Mouse (Mus musculus) natural killer cell, adult 2 months (primary cell): ENCODE results near the gene Bzw1.

Experiments used
- DNase-seq, 2 experiments: peaks; one replicate each; pipeline ENCODE4 v3.0.0; 2022; ENCODE audit warnings: low spot score in 2 of 2

The Bzw1 gene

DNA sequence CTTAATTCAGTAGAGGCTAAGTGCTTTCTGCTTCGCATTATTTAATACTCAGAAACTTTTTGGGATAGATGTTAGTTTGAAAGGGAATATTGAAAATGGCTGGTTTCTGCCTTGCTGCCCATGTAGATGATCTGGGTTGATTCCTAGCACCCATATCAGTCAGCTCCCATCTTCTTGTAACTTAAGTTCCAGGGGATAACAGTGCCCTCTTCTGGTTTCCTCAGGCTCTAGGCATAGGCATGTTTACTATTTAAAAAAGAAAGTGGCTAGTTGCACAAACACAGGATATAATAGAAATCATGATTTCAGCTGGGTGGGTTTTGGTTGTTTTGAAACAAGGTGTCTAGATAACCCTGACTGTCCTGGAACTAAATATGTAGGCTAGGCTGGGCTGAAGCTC is 3.5 kb downstream of the Bzw1 start:
- DNase-seq = no peak

DNA sequence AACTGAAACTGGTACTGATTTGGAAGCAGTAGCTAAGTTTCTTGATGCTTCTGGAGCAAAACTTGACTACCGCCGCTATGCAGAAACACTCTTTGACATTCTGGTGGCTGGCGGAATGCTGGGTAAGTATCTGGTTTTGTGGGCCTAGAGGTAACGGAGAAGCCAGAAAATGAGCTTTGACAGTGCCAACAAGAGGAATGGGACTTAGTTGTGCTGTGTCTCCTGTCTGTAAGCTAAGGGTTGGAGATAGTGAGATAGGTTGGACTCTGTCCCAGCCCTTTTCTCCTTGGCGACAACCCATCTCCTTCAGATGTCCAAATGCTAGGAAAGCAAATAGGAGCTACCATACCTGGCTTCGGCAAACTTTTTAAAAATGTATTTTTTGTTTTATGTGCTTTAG is 5.0 kb downstream of the Bzw1 start:
- DNase-seq = no peak

DNA sequence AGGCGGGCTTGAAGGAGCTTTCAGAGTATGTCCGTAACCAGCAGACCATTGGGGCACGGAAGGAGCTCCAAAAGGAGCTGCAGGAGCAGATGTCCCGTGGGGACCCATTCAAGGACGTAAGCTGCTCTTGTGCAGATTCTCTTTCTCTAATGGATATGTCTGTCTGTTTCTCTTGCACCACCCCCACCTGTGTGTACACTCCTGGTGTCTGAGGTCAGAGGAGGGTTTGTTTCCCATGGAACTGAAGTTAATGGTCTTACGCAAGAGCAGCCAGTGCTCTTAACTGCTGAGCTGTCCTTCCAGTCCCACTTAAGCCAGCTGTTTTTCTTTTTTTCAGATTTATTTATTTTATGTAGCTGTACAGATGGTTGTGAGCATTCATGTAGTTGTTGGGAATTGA is 8.7 kb downstream of the Bzw1 start:
- DNase-seq = no peak

DNA sequence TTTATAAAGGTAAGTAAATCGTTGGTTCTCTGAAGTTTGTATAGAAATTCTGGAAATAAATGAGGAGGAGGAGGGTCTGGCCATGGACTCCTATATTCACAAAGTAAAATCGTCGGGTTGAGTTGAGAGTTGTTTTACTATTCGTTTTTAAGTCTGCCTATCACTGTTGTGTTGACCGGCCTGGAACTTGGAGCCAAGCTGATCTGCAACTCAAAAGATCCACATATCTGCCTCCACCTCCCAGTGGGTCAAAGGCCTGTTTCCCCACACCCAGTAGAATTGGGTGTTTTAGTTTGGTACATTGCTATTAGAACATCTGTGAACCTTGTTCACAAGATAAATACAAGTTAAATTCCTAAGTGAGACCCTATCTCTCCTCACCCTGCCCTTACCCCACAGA is 11.0 kb downstream of the Bzw1 start:
- no peak for DNase-seq

DNA sequence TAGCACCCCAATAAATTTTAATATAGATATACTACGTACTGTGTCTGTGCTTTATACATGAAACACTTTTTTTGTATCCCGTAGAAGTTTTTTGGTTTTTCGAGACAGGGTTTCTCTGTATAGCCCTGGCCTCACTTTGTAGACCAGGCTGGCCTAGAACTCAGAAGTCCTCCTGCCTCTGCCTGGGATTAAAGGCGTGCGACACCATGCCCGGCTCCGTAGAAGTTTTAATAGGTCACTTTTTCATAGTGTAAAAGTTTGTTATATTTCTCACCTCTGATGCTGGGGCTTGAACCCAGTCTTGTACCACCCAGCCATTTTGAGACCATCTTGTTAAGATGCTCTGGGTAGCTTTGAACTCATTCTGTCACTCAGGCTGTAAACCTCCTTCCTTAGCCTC is 14.6 kb downstream of the Bzw1 start:
- no peak for DNase-seq

DNA sequence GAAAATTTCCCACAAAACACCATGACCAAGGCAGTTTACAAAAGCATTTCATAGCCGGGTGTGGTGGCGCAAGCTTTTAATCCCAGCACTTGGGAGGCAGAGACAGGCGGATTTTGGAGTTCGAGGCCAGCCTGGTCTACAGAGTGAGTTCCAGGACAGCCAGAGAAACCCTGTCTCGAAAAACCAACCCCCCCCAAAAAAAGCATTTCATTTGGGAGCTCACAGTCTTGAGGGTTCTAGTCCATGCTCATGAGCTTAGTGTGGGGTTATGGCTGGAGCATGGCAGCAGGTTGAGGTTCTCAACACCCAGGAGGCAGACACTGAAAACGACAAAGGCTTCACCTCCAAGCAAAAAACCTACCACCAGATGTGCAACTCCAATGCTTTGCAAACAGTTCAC is 15.4 kb downstream of the Bzw1 start:
- no peak for DNase-seq

DNA sequence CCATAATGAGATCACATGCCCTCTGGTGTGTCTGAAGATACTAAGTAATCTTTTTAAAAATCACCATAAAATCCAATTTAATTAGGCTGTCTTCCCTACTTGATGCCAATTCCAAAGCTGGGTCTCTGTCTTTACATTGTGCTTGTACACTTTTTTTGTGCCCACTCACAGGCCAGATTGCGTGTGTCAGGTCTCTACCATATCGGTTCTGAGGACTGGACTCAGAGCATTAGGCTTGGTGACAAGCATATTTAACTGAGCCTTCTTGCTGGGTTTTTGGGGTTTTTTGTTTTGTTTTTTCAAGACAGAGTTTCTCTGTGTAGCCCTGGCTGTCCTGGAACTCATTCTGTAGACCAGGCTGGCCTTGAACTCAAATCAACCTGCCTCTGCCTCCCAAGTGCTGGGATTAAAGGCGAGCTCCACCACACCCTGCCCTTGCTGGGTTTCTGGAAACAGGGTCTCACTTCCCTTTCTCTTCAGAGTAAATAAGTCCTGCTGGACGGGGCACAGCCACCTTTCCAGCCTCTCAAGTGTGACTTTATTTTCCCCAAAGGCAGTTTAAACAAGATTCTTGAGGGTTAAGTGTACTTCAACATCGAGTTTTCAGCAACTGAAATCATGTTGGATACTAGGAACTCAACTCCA is 17.0 kb downstream of the Bzw1 start:
- DNase-seq = no peak

DNA sequence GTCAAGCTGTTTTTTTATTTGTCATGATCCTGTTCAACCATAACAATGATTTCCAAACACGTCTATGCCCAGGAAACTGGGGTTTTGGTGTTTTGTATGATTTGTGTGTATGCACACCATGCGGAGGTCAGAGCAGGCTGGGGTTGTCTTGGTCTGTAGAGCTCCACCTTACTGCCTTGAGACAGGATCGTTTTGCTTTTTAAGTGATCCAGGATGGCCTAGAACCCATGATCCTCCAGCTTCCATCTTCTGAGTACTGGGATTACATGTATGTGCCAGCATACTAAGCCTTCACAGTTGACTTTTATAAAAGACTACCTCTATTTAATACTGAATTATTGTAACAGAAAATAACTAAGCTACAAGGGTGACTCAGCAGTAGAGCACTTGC is 17.5 kb downstream of the Bzw1 start:
- DNase-seq = no peak

DNA sequence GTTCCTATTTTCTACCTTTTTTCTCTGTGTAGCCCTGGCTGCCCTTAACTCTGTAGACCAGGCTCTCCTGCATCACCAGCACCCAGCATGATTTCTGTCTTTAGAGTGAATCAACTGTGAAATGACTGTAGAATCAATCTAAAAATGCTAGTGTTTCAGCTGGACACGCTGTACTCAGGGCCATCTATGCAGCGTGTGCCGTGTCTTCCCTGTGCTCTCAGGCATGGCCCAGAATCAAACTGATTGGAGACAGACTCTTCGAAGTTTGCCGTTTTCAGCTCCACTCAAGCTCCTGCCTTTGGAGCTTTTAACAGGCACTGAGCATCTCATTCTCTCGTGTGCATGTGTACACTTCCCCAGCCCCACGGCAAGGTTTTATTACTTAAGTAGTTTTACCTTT is 18.1 kb downstream of the Bzw1 start:
- no peak for DNase-seq

DNA sequence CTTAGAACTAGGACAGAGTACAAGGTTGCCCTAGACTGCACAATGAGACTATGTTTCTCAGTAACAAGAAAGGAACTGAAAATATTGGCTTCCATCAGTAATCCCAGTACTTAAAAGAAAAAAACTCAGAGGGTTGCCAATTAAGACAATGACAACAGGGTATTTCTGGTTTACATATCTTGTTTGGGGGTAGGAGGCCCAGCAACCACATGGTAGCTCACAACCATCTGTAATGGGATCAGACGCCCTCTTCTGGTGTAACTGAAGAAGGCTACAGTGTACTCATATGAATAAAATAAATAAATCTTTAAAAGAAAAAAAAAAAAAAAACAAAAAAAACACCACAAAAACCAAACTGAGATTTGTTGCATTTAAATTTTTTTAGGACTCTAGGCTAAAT is 22.7 kb downstream of the Bzw1 start:
- no peak for DNase-seq

DNA sequence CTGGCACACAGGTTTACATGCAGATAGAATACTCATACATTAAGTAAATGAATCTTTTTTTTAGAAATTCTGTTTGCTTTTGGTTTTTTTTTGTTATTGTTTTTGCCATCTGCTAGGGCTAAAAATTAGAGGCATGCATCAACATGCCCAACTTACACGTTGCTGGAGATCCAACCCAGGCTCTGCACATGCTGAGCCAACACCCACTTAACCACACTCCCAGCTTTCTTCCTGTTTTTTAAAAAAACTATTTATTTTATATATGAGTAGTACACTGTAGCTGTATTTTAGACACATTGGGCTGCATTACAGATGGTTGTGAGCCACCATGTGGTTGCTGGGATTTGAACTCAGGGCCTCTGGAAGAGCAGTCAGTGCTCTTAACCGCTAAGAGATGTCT is 23.4 kb downstream of the Bzw1 start:
- DNase-seq = no peak

DNA sequence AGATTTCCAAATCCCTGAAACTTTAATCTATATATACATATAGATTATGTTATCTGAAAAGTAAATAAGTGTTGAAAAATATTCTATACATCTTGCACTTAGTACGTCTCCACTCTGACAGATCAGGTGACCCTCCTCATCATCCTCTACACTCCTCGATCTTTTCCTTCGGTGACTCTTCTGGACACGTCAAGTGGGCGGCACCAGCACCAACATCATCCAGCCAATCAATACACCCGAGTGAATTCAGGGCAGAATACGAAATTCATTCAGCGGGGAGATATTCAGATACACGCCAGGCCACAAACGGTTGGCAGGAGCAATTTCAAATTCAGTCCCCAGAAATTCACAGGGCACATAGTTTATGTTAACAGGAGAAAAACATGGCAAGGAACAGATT is 27.3 kb downstream of the Bzw1 start:
- DNase-seq = no peak

DNA sequence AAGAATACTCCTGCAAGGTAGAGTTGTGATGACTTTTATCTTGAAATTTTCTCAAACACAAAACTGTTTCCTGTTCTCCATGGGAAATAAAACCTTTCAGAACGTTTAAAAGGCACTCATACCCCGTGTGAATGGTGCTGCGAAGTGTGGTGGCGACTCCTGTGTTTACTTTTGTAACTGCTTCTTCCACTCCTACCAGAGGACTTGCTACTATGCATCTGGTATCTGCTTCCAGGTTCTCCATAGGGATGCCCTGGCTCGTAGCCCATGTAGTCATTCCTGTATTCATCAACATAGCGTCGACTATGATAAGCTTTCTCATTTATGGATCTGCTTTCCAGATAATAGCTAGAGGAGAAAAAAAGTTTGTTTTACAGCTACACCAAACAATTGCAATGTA is 28.3 kb downstream of the Bzw1 start:
- no peak for DNase-seq

DNA sequence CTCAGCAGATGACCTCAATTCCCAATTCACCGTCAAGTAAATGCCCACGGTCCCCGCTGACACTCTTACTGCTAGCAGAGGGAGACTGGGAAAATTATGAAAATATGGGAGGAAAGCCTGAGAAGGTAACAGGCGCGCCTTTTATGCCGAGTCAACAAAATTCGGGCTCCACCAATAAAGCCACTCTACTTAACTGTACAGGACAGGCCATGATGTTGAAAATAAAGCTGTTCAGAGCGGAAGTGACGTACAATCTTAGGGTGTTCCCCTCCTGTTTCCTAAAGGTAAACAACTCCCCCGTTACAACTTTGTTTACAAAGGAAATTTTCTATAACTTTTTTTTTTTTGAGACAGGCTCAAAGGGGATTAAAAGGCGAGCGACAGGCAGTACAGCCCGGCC is 30.2 kb downstream of the Bzw1 start:
- peak; percentile 67 to 73 for DNase-seq

DNA sequence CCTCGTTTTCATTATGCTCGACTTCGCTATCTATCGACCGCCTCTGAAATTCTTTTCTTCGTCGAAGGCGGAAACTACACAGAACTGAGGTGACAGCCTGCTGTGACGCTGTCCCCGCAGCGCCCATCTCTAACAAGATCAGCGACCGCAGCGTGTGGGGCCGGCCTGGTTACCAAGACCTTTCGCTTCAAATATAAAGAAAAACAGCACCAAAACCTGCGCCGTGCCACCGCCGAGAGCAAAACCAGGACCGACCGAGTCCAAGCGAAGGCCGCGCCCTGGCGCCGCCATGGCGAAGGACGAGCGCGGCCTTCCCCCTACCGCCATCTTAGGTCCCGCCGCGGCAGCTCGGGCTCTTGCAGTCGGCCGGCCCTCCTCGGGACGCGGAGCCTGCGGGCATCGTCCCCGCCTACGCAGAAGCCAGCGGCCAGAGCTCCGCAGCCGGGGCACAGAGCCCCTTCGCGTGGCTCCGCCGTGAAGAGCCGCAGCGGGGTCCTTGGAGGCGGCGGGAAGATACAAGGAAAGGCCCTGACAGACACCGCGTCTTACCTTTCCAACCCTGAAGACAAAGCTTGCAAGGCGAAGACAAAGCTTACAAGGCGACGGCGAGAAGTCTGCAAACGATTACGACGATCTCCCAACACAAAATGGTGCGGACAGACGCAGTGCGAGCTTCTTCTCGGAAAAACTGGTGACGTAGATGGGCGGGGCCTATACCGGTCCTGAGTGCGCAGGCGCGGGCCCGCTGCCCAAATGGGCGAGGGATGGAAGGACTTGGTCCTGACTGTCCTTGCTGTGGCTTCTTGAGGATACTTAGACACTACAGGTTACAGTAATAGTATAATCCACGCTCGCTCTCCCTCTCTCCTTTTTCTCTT is 30.9 kb downstream of the Bzw1 start, which contains the start of gene Clk1:
Gene Clk1, minus strand, starts transcription at position 696 of the 878 bp plus-strand sequence.
- peak; percentile 95 to 97 for DNase-seq

DNA sequence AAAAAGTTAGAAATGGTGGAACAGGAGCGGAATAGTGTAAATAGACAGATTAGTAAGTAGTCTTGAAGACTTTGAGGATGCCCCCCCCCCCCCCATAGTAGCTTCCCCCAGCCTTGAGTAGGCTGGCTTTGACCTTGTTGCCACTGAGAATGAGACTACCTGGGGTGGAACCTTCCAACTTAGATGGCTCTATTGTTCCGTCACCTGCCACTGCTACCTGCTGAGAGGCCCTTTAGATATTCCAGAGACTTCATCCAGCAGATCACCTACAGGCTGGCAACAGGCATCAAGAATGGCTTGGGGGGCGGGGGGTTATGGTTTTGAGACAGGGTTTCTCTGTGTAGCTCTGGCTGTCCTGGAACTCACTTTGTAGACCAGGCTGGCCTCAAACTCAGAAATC is 31.9 kb downstream of the Bzw1 start:
- no peak for DNase-seq

DNA sequence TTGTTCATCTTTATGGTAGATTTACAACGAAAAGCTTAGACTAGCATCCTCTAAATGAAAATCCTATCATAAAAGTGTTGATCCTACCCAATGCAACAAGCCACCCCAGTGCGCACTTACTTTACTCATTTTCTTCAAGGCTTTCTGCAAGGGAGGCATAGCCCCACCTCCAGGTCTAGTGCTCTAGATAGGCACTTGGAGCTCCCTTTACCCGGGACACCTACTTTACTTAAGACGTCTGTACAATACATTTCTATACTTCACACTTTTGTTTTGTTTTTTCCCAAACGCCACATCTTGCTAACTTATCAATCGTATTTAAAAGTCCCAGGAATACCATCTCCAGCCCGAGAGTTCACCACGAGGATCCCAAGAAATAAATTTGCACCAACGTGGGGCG is 52.0 kb downstream of the Bzw1 start:
- DNase-seq = no peak

DNA sequence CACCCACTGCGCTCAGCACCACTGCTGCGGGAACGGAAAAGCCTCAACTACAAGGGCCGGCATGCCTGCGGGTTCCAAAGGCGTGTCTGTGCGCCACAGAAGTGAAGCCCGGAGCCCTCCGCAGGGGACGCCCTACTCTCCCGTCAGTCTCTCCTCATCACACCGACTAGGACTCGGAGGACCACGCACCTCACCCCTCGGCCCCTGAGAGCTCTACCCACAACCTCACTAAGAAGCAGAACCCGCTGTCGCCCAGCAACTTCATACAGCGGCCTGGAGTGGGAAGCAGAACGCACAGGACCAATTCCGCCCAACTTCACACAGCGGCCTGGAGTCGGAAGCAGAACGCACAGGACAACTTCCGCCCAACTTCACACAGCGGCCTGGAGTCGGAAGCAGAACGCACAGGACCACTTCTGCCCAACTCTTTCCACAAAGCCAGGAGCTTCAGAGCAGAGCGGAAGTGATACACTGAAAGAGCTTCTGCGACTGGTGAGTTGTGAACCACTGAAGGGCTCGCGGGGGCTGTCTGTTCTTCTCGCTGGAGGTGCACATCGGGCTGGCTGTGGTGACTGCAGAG is 52.5 kb downstream of the Bzw1 start, which contains the start of the genes Nif3l1 and Ppil3:
Gene Nif3l1, plus strand, starts transcription at position 9 of the 580 bp plus-strand sequence.
Gene Ppil3, minus strand, starts transcription at position 344 of the 580 bp plus-strand sequence.
- DNase-seq = peak; percentile 76 to 84

DNA sequence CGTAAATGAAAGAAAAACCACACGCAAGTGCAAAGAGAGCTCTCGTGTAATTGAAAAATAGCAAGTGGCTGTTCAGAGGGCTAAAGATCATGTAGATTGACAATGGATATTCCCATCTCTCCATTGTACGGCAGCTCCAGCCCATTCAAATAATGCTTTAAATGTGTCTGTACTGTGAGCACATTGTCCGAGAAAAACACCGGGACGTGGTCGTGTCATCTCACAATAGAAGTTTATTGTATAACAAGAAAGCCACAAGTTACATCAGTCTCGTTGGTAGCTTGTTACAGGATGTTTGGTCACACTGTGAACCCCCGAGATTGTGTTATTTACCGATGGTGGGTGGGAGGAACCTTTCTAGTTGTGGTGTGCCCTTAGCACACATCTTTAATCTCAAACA is 53.2 kb downstream of the Bzw1 start:
- peak; percentile 28 to 29 for DNase-seq

DNA sequence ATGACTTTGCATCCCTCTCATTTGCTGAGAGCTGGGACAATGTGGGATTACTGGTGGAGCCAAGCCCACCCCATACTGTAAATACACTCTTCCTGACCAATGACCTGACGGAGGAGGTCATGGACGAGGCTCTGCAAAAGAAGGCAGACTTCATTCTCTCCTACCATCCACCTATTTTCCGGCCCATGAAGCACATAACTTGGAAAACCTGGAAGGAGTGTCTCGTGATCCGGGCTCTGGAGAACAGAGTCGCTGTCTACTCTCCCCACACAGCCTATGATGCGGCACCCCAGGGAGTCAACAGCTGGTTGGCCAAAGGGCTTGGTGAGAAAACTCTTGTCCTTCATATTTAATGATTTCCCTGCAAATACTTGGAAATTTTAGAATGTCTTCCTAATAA is 55.1 kb downstream of the Bzw1 start:
- no peak for DNase-seq

DNA sequence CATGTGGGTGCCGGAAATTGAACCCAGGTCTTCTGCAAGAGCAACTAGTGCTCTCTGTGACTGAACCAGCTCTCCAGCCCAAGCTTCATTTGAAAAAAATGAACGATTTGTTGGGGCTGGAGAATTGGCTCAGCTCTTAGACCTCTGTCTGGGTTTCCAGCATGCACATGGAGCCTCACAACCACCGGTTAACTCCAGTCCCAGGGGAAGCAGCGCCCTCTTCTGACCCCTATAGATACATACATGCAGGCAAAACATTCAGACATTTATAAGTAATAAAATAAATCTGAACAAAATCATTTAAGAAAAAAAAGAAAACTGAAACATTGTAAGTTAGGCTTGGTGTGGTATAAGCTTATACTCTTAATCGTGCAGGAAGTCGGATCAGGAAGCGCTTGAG is 55.7 kb downstream of the Bzw1 start:
- DNase-seq = no peak

DNA sequence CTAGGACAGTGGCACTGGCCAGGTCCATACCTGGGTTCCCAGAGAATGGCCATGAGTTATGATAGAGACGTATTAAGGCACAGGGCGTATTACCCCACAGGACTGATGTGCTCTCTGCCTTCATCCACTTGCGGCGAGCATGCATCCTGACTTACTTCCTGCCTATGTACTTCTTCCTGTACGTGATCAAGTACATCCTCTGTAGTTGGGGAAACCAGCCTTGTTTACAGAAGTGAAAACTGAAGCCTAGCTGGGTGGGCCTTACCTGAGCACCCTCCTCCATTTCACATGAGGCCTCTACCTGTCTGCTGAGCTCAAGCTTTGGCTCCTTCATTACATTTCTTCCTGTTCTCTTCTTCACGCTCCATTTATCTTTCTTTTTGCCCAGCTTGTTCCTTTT is 61.6 kb downstream of the Bzw1 start:
- peak in 1 of 2 experiments; percentile 17 for DNase-seq
